Mouse (Mus musculus) testis, adult 2 months (tissue): ENCODE measurements around the gene Dyrk3.

Experiments
- CTCF ChIP-seq: fragments of 200-500 bp; IDR thresholded peaks from 2 replicates; pipeline ENCODE4 v1.5.1; 2012; ENCODE audit warnings: low read depth, mild to moderate bottlenecking, inconsistent platforms, low read length, moderate library complexity; ENCODE audit not compliant: control insufficient read depth, insufficient read depth, insufficient replicate concordance
- POLR2A ChIP-seq: fragments of 200-500 bp; IDR thresholded peaks from 2 replicates; pipeline ENCODE4 v1.6.1; 2012; ENCODE audit warnings: low read depth, mild to moderate bottlenecking, inconsistent platforms, low read length, moderate library complexity; ENCODE audit not compliant: control insufficient read depth

GRCm38 (mm10) chr1:131137111-131137510 lies 1.0 kb downstream of the Dyrk3 start:
- TF ChIP-seq CTCF: no peak
- no peak for TF ChIP-seq POLR2A
